Mouse (Mus musculus): ENCODE measurements at regions not wholly inside any gene's neighbourhood (a gene's known extent, or its start where the extent isn't known, plus 50 kb on each side); places are given as distances from the start of the nearest gene placed in this dataset.

GRCm38 (mm10) chr5:97601384-97601783 lies 144.6 kb upstream of the Gk2 start:
- ATAC-seq (ENCODE audit: low FRiP score, low TSS enrichment) = no peak
- DNase-seq = no peak
- H3K4me3 ChIP-seq (replicated peaks; ENCODE audit: low read depth, low read length) = no peak overlapping the region
- H3K4me1 ChIP-seq (ENCODE audit: control insufficient read depth, insufficient read depth, low read length) = no peaks in the 10 kb centered on the region
- H3K27me3 ChIP-seq (ENCODE audit: control insufficient read depth, insufficient read depth, low read length) = no peaks in the 10 kb centered on the region
- H3K36me3 ChIP-seq (ENCODE audit: control insufficient read depth, insufficient read depth, low read length) = no peaks in the 10 kb centered on the region
- 72% methylated on average over 2 of the region's 2 CpGs for WGBS
- H3K9me3 ChIP-seq (ENCODE audit: control insufficient read depth, low read length) = no peaks in the 10 kb centered on the region
- no peak overlapping the region for H3K27ac ChIP-seq (replicated peaks; ENCODE audit: low read depth, low read length)
- H3K9ac ChIP-seq (replicated peaks; ENCODE audit: low read length) = no peak overlapping the region
- H3K4me2 ChIP-seq (ENCODE audit: low read length) = no peak overlapping the region

DNA sequence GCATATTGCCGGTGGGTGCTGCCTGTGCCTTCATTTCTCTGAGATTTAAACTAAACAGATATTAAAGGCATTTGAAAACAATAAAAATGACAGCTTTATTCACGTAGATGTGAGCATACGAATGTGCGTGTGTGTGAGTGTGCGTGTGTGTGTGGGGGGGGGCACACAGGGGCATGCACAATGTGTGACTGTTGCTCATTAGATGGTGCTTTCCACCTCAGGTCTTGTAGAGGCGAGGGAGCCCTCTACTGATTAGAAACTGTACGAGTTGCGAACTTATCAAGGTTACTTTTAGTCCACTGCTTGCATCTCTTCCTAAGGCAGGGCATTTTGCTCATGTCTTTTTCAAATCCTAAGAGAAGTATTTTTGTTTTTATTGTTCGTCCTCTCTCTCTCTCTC lies 141.9 kb upstream of the Gk2 start:
- DNase-seq = peak; percentile 53

DNA sequence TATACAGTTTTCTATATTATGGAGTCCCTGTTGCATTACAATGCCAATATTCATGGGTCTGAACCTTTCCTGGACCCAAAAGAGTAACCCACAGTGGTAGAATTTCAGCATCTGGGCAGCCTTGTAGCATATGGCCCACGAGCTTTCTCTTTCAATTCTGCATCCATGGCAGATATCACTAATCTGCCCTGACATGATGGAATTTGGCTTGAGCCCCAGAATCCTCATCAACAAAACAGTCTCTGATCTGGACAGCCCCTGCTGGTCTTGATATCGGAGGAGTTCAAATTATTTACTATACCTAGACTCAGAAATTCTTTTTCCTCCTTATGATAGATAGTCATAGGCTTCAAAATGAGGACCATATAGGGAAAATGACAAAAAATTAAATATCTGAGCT lies 139.1 kb upstream of the Gk2 start:
- Histone ChIP-seq H3K36me3 (ENCODE audit: control insufficient read depth, insufficient read depth, low read length) (no peaks in the 10 kb centered on the region), H3K4me1 (ENCODE audit: control insufficient read depth, insufficient read depth, low read length) (no peaks in the 10 kb centered on the region), H3K4me2 (ENCODE audit: low read length) (no peak overlapping the region), H3K27ac (replicated peaks; ENCODE audit: low read depth, low read length) (no peak overlapping the region), H3K9ac (replicated peaks; ENCODE audit: low read length) (no peak overlapping the region), H3K9me3 (ENCODE audit: control insufficient read depth, low read length) (no peaks in the 10 kb centered on the region), H3K27me3 (ENCODE audit: control insufficient read depth, insufficient read depth, low read length) (no peaks in the 10 kb centered on the region), H3K4me3 (replicated peaks; ENCODE audit: low read depth, low read length) (no peak overlapping the region)
- ATAC-seq (ENCODE audit: low FRiP score, low TSS enrichment) (no peak), DNase-seq (no peak)
- WGBS = 68% methylated on average over 2 of the region's 2 CpGs

More for the DNA sequence above, 141.9 kb upstream of the Gk2 start:
- H3K4me1 ChIP-seq (ENCODE audit: control insufficient read depth, insufficient read depth, low read length) = no peaks in the 10 kb centered on the region
- H3K27ac ChIP-seq (replicated peaks; ENCODE audit: low read depth, low read length) = no peak overlapping the region
- 78% methylated on average over 9 of the region's 9 CpGs for WGBS
- ATAC-seq (ENCODE audit: low FRiP score, low TSS enrichment) = no peak
- H3K9me3 ChIP-seq (ENCODE audit: control insufficient read depth, low read length) = no peaks in the 10 kb centered on the region
- H3K27me3 ChIP-seq (ENCODE audit: control insufficient read depth, insufficient read depth, low read length) = no peaks in the 10 kb centered on the region
- no peak overlapping the region for H3K4me3 ChIP-seq (replicated peaks; ENCODE audit: low read depth, low read length)
- no peak overlapping the region for H3K4me2 ChIP-seq (ENCODE audit: low read length)
- no peaks in the 10 kb centered on the region for H3K36me3 ChIP-seq (ENCODE audit: control insufficient read depth, insufficient read depth, low read length)
- H3K9ac ChIP-seq (replicated peaks; ENCODE audit: low read length) = no peak overlapping the region

- Histone ChIP-seq H3K4me1 (ENCODE audit: control insufficient read depth, insufficient read depth, low read length) (no peaks in the 10 kb centered on the region), H3K27me3 (ENCODE audit: control insufficient read depth, insufficient read depth, low read length) (no peaks in the 10 kb centered on the region), H3K27ac (replicated peaks; ENCODE audit: low read depth, low read length) (no peak overlapping the region), H3K9me3 (ENCODE audit: control insufficient read depth, low read length) (no peaks in the 10 kb centered on the region), H3K36me3 (ENCODE audit: control insufficient read depth, insufficient read depth, low read length) (no peaks in the 10 kb centered on the region), H3K9ac (replicated peaks; ENCODE audit: low read length) (no peak overlapping the region), H3K4me3 (replicated peaks; ENCODE audit: low read depth, low read length) (no peak overlapping the region), H3K4me2 (ENCODE audit: low read length) (no peak overlapping the region)
- DNase-seq = peak; percentile 21
- no peak for ATAC-seq (ENCODE audit: low FRiP score, low TSS enrichment)
- WGBS = 64% methylated on average over 7 of the region's 7 CpGs
Measured at GRCm38 (mm10) chr5:97594081-97594480, 137.3 kb upstream of the Gk2 start.

DNA sequence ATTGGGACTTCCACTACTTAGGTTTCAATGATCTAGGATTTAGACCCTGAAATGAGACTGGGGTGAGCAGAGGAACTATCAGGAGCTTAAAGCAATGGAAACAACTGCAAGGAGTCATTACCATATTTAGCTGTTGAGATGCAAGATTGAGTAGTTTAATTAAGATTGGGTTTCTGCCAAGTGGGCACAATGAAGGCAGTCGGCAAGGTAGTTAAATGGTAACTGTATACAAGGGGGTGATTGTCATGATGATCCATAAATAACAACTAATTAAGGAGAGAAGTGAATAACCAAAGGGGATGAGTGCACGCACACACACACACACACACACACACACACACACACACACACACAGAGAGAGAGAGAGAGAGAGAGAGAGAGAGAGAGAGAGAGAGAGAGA lies 125.7 kb upstream of the Gk2 start:
- ATAC-seq (ENCODE audit: low FRiP score, low TSS enrichment) = no peak
- Histone ChIP-seq H3K4me2 (ENCODE audit: low read length) (no peak overlapping the region), H3K27me3 (ENCODE audit: control insufficient read depth, insufficient read depth, low read length) (no peaks in the 10 kb centered on the region), H3K4me1 (ENCODE audit: control insufficient read depth, insufficient read depth, low read length) (no peaks in the 10 kb centered on the region), H3K27ac (replicated peaks; ENCODE audit: low read depth, low read length) (no peak overlapping the region), H3K9me3 (ENCODE audit: control insufficient read depth, low read length) (no peaks in the 10 kb centered on the region), H3K36me3 (ENCODE audit: control insufficient read depth, insufficient read depth, low read length) (no peaks in the 10 kb centered on the region), H3K4me3 (replicated peaks; ENCODE audit: low read depth, low read length) (no peak overlapping the region), H3K9ac (replicated peaks; ENCODE audit: low read length) (no peak overlapping the region)
- WGBS = 83% methylated on average over 2 of the region's 2 CpGs
- DNase-seq = no peak

DNA sequence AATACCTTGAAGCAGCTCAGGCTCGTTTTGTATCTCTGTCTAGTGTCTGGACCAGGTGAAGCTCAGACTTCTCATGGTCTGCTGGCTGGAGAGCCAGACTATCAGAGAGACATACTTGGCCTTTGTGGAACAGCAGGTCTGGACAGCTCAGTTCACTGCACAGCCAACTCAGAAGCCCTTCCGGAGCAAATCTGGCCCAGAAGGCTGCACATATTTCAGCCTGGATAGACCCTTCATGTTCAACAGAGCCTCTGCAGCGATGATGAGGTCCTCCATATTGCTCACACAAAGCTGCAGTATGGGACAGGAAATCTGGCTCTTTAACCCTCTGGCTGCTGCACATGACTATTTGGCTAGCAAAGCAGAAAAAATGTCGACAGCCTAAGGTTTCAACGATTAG lies 108.7 kb upstream of the Gk2 start:
- H3K36me3 ChIP-seq (ENCODE audit: control insufficient read depth, insufficient read depth, low read length) = no peaks in the 10 kb centered on the region
- DNase-seq (no peak), ATAC-seq (ENCODE audit: low FRiP score, low TSS enrichment) (no peak)
- no peak overlapping the region for H3K9ac ChIP-seq (replicated peaks; ENCODE audit: low read length)
- no peaks in the 10 kb centered on the region for H3K27me3 ChIP-seq (ENCODE audit: control insufficient read depth, insufficient read depth, low read length)
- H3K4me3 ChIP-seq (replicated peaks; ENCODE audit: low read depth, low read length) = no peak overlapping the region
- H3K27ac ChIP-seq (replicated peaks; ENCODE audit: low read depth, low read length) = no peak overlapping the region
- 82% methylated on average over 5 of the region's 5 CpGs for WGBS
- H3K4me1 ChIP-seq (ENCODE audit: control insufficient read depth, insufficient read depth, low read length) = no peaks in the 10 kb centered on the region
- no peak overlapping the region for H3K4me2 ChIP-seq (ENCODE audit: low read length)
- H3K9me3 ChIP-seq (ENCODE audit: control insufficient read depth, low read length) = no peaks in the 10 kb centered on the region

DNA sequence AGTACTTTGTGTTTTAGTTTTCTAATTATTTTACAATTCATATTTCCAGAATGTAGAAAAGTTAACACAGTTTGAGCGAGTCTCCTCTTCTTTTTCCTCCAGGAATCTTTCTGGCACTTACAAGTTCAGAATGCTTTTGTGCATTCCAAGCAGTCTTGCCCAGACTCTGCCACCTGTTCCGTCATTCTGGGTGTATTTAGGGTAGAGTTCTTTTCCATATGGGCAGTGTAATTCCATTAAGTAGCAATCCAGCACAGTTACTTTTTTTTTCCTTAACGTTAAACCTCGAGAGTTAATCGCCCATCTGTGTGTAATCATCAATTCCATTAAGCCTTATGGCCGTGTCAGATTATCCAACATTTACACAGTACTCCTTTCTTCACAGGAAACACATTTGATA lies 106.9 kb upstream of the Gk2 start:
- Histone ChIP-seq H3K4me2 (ENCODE audit: low read length) (no peak overlapping the region), H3K4me1 (ENCODE audit: control insufficient read depth, insufficient read depth, low read length) (no peaks in the 10 kb centered on the region), H3K27me3 (ENCODE audit: control insufficient read depth, insufficient read depth, low read length) (no peaks in the 10 kb centered on the region), H3K36me3 (ENCODE audit: control insufficient read depth, insufficient read depth, low read length) (no peaks in the 10 kb centered on the region), H3K9me3 (ENCODE audit: control insufficient read depth, low read length) (no peaks in the 10 kb centered on the region), H3K4me3 (replicated peaks; ENCODE audit: low read depth, low read length) (no peak overlapping the region), H3K9ac (replicated peaks; ENCODE audit: low read length) (no peak overlapping the region), H3K27ac (replicated peaks; ENCODE audit: low read depth, low read length) (no peak overlapping the region)
- ATAC-seq (ENCODE audit: low FRiP score, low TSS enrichment) (no peak), DNase-seq (no peak)
- 85% methylated on average over 6 of the region's 6 CpGs for WGBS

- H3K4me3 ChIP-seq (replicated peaks; ENCODE audit: low read depth, low read length) = no peak overlapping the region
- 0 out of 2 replicates have a peak, but pooled peaks cover 5% of the 10 kb centered on the region for H3K9me3 ChIP-seq (ENCODE audit: control insufficient read depth, low read length)
- no peaks in the 10 kb centered on the region for H3K36me3 ChIP-seq (ENCODE audit: control insufficient read depth, insufficient read depth, low read length)
- no peak for DNase-seq
- H3K9ac ChIP-seq (replicated peaks; ENCODE audit: low read length) = no peak overlapping the region
- H3K4me1 ChIP-seq (ENCODE audit: control insufficient read depth, insufficient read depth, low read length) = no peaks in the 10 kb centered on the region
- ATAC-seq (ENCODE audit: low FRiP score, low TSS enrichment) = no peak
- H3K4me2 ChIP-seq (ENCODE audit: low read length) = no peak overlapping the region
- 84% methylated on average over 6 of the region's 6 CpGs for WGBS
- H3K27me3 ChIP-seq (ENCODE audit: control insufficient read depth, insufficient read depth, low read length) = no peaks in the 10 kb centered on the region
- H3K27ac ChIP-seq (replicated peaks; ENCODE audit: low read depth, low read length) = no peak overlapping the region
Measured at GRCm38 (mm10) chr5:97554274-97554673, 97.5 kb upstream of the Gk2 start.

DNA sequence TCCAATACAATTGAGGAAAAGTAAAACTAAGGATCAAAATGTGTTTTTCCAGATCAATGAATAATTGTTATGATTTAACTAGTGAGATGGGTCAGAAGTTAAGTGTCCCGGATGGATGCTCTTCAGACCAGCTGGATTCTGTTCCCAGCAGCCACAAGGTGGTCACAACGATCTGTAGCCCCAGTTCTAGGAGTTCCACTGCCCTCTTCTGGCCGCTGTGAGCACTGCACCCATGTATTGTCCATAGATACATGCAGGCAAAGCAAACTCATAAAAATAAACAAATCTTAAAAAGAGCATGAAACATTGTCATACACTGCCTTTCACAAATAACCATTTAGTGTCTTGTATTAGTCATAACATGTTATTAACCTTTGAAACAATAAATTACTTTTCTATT lies 96.3 kb upstream of the Gk2 start:
- 64% methylated on average over 3 of the region's 3 CpGs for WGBS

More for the DNA sequence above, 96.3 kb upstream of the Gk2 start:
- Histone ChIP-seq H3K9ac (replicated peaks; ENCODE audit: low read length) (no peak overlapping the region), H3K4me2 (ENCODE audit: low read length) (no peak overlapping the region), H3K27ac (replicated peaks; ENCODE audit: low read depth, low read length) (no peak overlapping the region), H3K4me1 (ENCODE audit: control insufficient read depth, insufficient read depth, low read length) (no peaks in the 10 kb centered on the region), H3K9me3 (ENCODE audit: control insufficient read depth, low read length) (0 out of 2 replicates have a peak, but pooled peaks cover 5% of the 10 kb centered on the region), H3K4me3 (replicated peaks; ENCODE audit: low read depth, low read length) (no peak overlapping the region), H3K27me3 (ENCODE audit: control insufficient read depth, insufficient read depth, low read length) (no peaks in the 10 kb centered on the region), H3K36me3 (ENCODE audit: control insufficient read depth, insufficient read depth, low read length) (no peaks in the 10 kb centered on the region)
- DNase-seq = no peak
- ATAC-seq (ENCODE audit: low FRiP score, low TSS enrichment) = no peak
